Mouse (Mus musculus) olfactory bulb, adult 2 months (tissue): ENCODE data around the gene Ccdc173.

Experiments used
- CTCF ChIP-seq: fragments of 200-500 bp; IDR thresholded peaks from 2 replicates; pipeline ENCODE4 v1.5.1; 2012; ENCODE audit warnings: low read depth, mild to moderate bottlenecking, low read length, moderate library complexity; ENCODE audit not compliant: insufficient read depth
- POLR2A ChIP-seq: fragments of 200-500 bp; IDR thresholded peaks from 2 replicates; pipeline ENCODE4 v1.6.1; 2012; ENCODE audit warnings: mild to moderate bottlenecking, low read depth, low read length, moderate library complexity; ENCODE audit not compliant: insufficient read depth

DNA sequence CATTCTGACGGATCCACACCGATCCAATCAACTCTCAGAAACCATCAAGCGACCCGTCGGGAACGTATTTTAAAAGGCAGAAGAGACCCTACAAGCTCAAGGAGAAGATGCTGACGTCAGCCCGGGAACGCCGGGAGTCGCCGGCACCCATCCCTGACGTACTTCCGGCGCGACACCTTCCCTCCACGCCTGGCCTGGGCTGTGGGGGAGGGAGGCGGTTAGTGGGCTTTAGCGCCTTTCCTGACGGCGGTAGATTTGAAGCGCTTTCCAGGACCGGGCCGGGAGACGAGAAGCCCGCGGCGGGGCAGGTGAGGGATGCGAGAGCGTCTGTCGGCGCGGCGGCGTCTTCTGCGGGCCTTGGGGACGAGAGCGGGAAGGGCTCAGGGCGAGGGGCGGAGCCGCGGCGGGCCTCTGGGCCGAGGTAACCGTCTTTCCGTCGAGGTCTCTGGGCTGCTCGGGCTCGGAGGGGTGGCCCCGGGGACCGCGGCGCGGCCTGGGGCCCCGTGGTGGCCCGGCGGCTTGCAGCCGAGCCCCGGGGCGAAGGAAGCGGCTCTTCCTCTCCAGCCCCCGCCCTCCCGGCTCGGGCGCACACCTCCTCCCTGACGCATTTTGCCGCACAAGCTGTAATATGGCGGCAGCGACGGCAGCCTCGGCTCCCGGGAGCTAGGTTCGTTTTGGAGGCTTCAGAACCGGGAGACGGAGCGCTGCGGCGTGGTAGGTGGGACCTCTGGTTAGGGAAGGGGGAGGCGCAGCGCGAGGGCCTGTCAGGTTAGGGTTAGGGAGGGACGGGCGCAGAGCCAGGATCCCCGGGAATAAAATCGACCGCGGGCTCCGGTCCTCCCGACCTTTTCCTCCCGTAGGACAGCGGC is 66.5 kb downstream of the Ccdc173 start:
- TF ChIP-seq CTCF (no peak), POLR2A (peak; percentile 66)
